In genomic region chr8:84832759-84833742, GRCm38 (mm10) we compare ENCODE assay signal across 9 mouse cellular contexts. TPM values are rescaled to one million over a fixed set of nuclear protein-coding genes. Genes with fewer than 3 reads are reported as not detected.
DNase-seq lines count a peak whose midpoint lies in the region; ATAC-seq and TF ChIP-seq lines count a peak whose summit lies in the region.
"Had no signal": no experiment of that assay in that cellular context is flagged by ENCODE, and none has a peak within 500 bp of the region (broad histone marks: within the 10 kb centered on the region; RNA-seq: fewer than 3 reads in every experiment).

No protein-coding gene starts in this region.

- ATAC-seq in heart, postnatal 0 days (ENCODE audit: insufficient read depth, low read depth), result no peak
- ATAC-seq in frontal cortex, adult (ENCODE audit: low TSS enrichment), result no peak

- no peaks in the 10 kb centered on the region for H3K9me3 ChIP-seq in heart, embryonic 10.5 days
- H3K9me3 ChIP-seq in heart, postnatal 0 days (replicated peaks; ENCODE audit: control insufficient read depth, low read length), result no peaks in the 10 kb centered on the region

- intact Hi-C loops in heart, postnatal 36 days (cut with DNase I), result no loop called here

- H3K79me2 ChIP-seq in macrophage (ENCODE audit: inconsistent target), result peaks cover 24% of the 10 kb centered on the region

- peak overlapping the region; percentile 92 for H3K9ac ChIP-seq in heart, postnatal 0 days (replicated peaks; ENCODE audit: low read depth, low read length)

- no peak for TF ChIP-seq EP300 in heart, postnatal 0 days (IDR thresholded peaks at IDR 0.05; ENCODE audit: low read depth)

- H3K4me2 ChIP-seq in heart, postnatal 0 days (ENCODE audit: low read depth, low read length), result peak overlapping the region; percentile 93

- H3K4me3 ChIP-seq in heart, embryonic 10.5 days, result peak overlapping the region; percentile 93
- peak overlapping the region; percentile 72 for H3K4me3 ChIP-seq in heart, postnatal 0 days (ENCODE audit: low read depth, low read length)
- H3K4me3 ChIP-seq in macrophage (ENCODE audit: inconsistent target), result peak overlapping the region; percentile 83

- no peak for DNase-seq in heart, embryonic 10.5 days (ENCODE audit: low spot score)
- DNase-seq in heart, postnatal 36 days, result no peak
- DNase-seq in ES-CJ7 (ENCODE audit: low read depth, low spot score), result peak; percentile 61
- no peak for DNase-seq in heart, postnatal 0 days (ENCODE audit: low spot score)
- DNase-seq in urinary bladder, postnatal 10 days (ENCODE audit: low spot score), result no peak
- no peak for DNase-seq in retina, embryonic 14.5 days (ENCODE audit: low spot score)

- peak; percentile 18 for TF ChIP-seq CTCF in heart, postnatal 0 days (IDR thresholded peaks at IDR 0.05; ENCODE audit: low read depth)

- peaks cover 45% of the 10 kb centered on the region for H3K36me3 ChIP-seq in heart, embryonic 10.5 days
- peaks cover 44% of the 10 kb centered on the region for H3K36me3 ChIP-seq in heart, postnatal 0 days (replicated peaks; ENCODE audit: control insufficient read depth, insufficient read depth, low read length)
- peaks cover 37% of the 10 kb centered on the region for H3K36me3 ChIP-seq in macrophage (ENCODE audit: inconsistent target)

- peaks cover 33% of the 10 kb centered on the region for H3K4me1 ChIP-seq in heart, embryonic 10.5 days
- peaks cover 8% of the 10 kb centered on the region for H3K4me1 ChIP-seq in heart, postnatal 0 days (ENCODE audit: control insufficient read depth, insufficient read depth)

- 63% methylated on average over 10 of the region's 10 CpGs for WGBS in heart, embryonic 10.5 days
- 56% methylated on average over 10 of the region's 10 CpGs for WGBS in heart, postnatal 0 days
- 42% methylated on average over 10 of the region's 10 CpGs for WGBS in macrophage (ENCODE audit: missing documents)

- H3K27ac ChIP-seq in heart, embryonic 10.5 days, result peak overlapping the region; percentile 99
- H3K27ac ChIP-seq in heart, postnatal 0 days (ENCODE audit: low read depth), result peak overlapping the region; percentile 87
- H3K27ac ChIP-seq in macrophage, result peak overlapping the region; percentile 39

- no peaks in the 10 kb centered on the region for H3K27me3 ChIP-seq in heart, embryonic 10.5 days (ENCODE audit: insufficient read depth, poor library complexity, severe bottlenecking)
- H3K27me3 ChIP-seq in heart, postnatal 0 days (ENCODE audit: control insufficient read depth, insufficient read depth, low read length), result no peaks in the 10 kb centered on the region
- H3K27me3 ChIP-seq: Patski had no signal

RNA-seq across cellular contexts. Expression of gene Gadd45gip1, which starts 1.7 kb away (rescaled TPM):
- 57.3 and 60.5 TPM in 2 replicates for polyA plus RNA-seq in heart, embryonic 10.5 days (2016; fragmentation: Nextera tagmentation; extraction: Ambion mirVana)
- 10 to 100 TPM; 28.5 to 29.5 TPM for total RNA-seq in heart, postnatal 36 days (2021)
- 47.1 and 49.8 TPM in 2 replicates for total RNA-seq in heart, postnatal 0 days (2014; rRNA removed; ENCODE audit: low replicate concordance)
- 48.1 and 50.0 TPM in 2 replicates for polyA plus RNA-seq in heart, postnatal 0 days (2015; fragmentation: Nextera tagmentation; extraction: Ambion mirVana)
- total RNA-seq in macrophage (2018; cell fraction: chromatin; rRNA removed), result 1 to 10 TPM in 17 of 26 experiments, under 1 TPM in 9; 0.33 to 6.5 (median 1.4) TPM
- total RNA-seq in macrophage (2018; cell fraction: cytosol; rRNA removed), result 10 to 100 TPM in 5 of 26 experiments, 1 to 10 TPM in 21; 4.9 to 11.1 (median 7.5) TPM
- 1 to 10 TPM in 25 of 26 experiments, under 1 TPM in 1; 0.89 to 5.3 (median 2.0) TPM for total RNA-seq in macrophage (2018; cell fraction: nucleus; rRNA removed)
- 5.8 to 13.9 TPM (median 8.6 TPM) in 3 replicates for polyA plus RNA-seq in macrophage (2018)

RNA-seq across cellular contexts. Expression of gene Rad23a, which starts 7.4 kb away (rescaled TPM):
- 137 and 154 TPM in 2 replicates for polyA plus RNA-seq in heart, embryonic 10.5 days (2016; fragmentation: Nextera tagmentation; extraction: Ambion mirVana)
- 10 to 100 TPM; 84.0 to 87.4 TPM for total RNA-seq in heart, postnatal 36 days (2021)
- 89.2 and 126 TPM in 2 replicates for total RNA-seq in heart, postnatal 0 days (2014; rRNA removed; ENCODE audit: low replicate concordance)
- 111 and 125 TPM in 2 replicates for polyA plus RNA-seq in heart, postnatal 0 days (2015; fragmentation: Nextera tagmentation; extraction: Ambion mirVana)
- 10 to 100 TPM in 25 of 26 experiments, 1 to 10 TPM in 1; 9.5 to 50.9 (median 28.6) TPM for total RNA-seq in macrophage (2018; cell fraction: chromatin; rRNA removed)
- total RNA-seq in macrophage (2018; cell fraction: cytosol; rRNA removed), result 100 to 1,000 TPM in 1 of 26 experiments, 10 to 100 TPM in 25; 51.2 to 102 (median 76.6) TPM
- 10 to 100 TPM; 15.7 to 75.1 (median 36.9) TPM for total RNA-seq in macrophage (2018; cell fraction: nucleus; rRNA removed)
- 49.2 to 87.2 TPM (median 79.3 TPM) in 3 replicates for polyA plus RNA-seq in macrophage (2018)

RNA-seq across cellular contexts. Expression of gene Dand5, which starts 10.4 kb away (rescaled TPM):
- polyA plus RNA-seq in heart, embryonic 10.5 days (2016; fragmentation: Nextera tagmentation; extraction: Ambion mirVana), result 5.3 TPM in 2 replicates
- 1 to 10 TPM; 9.3 to 9.9 TPM for total RNA-seq in heart, postnatal 36 days (2021)
- 2.1 and 15.4 TPM in 2 replicates for total RNA-seq in heart, postnatal 0 days (2014; rRNA removed; ENCODE audit: low replicate concordance)
- 6.2 and 8.0 TPM in 2 replicates for polyA plus RNA-seq in heart, postnatal 0 days (2015; fragmentation: Nextera tagmentation; extraction: Ambion mirVana)
- 1 to 10 TPM in 14 of 26 experiments, under 1 TPM in 6, not detected in 6; 0.29 to 7.6 (median 2.3) TPM for total RNA-seq in macrophage (2018; cell fraction: chromatin; rRNA removed)
- 1 to 10 TPM in 21 of 26 experiments, under 1 TPM in 5; 0.33 to 3.3 (median 2.0) TPM for total RNA-seq in macrophage (2018; cell fraction: cytosol; rRNA removed)
- 1 to 10 TPM in 15 of 26 experiments, under 1 TPM in 9, not detected in 2; 0.30 to 5.9 (median 1.6) TPM for total RNA-seq in macrophage (2018; cell fraction: nucleus; rRNA removed)
- polyA plus RNA-seq in macrophage (2018), result 1.2 to 3.3 TPM (median 2.9 TPM) in 3 replicates

RNA-seq across cellular contexts. Expression of gene Calr, which starts 13.7 kb away (rescaled TPM):
- 881 and 1,047 TPM in 2 replicates for polyA plus RNA-seq in heart, embryonic 10.5 days (2016; fragmentation: Nextera tagmentation; extraction: Ambion mirVana)
- total RNA-seq in heart, postnatal 36 days (2021), result 100 to 1,000 TPM; 337 to 380 TPM
- 211 and 235 TPM in 2 replicates for total RNA-seq in heart, postnatal 0 days (2014; rRNA removed; ENCODE audit: low replicate concordance)
- 201 and 266 TPM in 2 replicates for polyA plus RNA-seq in heart, postnatal 0 days (2015; fragmentation: Nextera tagmentation; extraction: Ambion mirVana)
- 100 to 1,000 TPM in 22 of 26 experiments, 10 to 100 TPM in 4; 65.1 to 425 (median 153) TPM for total RNA-seq in macrophage (2018; cell fraction: chromatin; rRNA removed)
- 1,000 to 10,000 TPM in 3 of 26 experiments, 100 to 1,000 TPM in 23; 515 to 1,040 (median 830) TPM for total RNA-seq in macrophage (2018; cell fraction: cytosol; rRNA removed)
- 1,000 to 10,000 TPM in 8 of 26 experiments, 100 to 1,000 TPM in 18; 204 to 1,692 (median 893) TPM for total RNA-seq in macrophage (2018; cell fraction: nucleus; rRNA removed)
- polyA plus RNA-seq in macrophage (2018), result 836 to 3,382 TPM (median 1,154 TPM) in 3 replicates

RNA-seq across cellular contexts. Expression of gene Farsa, which starts 23.7 kb away (rescaled TPM):
- 80.8 and 108 TPM in 2 replicates for polyA plus RNA-seq in heart, embryonic 10.5 days (2016; fragmentation: Nextera tagmentation; extraction: Ambion mirVana)
- total RNA-seq in heart, postnatal 36 days (2021), result 10 to 100 TPM; 23.1 TPM
- 38.6 and 40.0 TPM in 2 replicates for total RNA-seq in heart, postnatal 0 days (2014; rRNA removed; ENCODE audit: low replicate concordance)
- polyA plus RNA-seq in heart, postnatal 0 days (2015; fragmentation: Nextera tagmentation; extraction: Ambion mirVana), result 36.3 and 38.3 TPM in 2 replicates
- total RNA-seq in macrophage (2018; cell fraction: chromatin; rRNA removed), result 100 to 1,000 TPM in 1 of 26 experiments, 10 to 100 TPM in 25; 19.4 to 110 (median 62.2) TPM
- 10 to 100 TPM; 20.0 to 36.0 (median 29.3) TPM for total RNA-seq in macrophage (2018; cell fraction: cytosol; rRNA removed)
- 10 to 100 TPM; 18.5 to 84.5 (median 35.1) TPM for total RNA-seq in macrophage (2018; cell fraction: nucleus; rRNA removed)
- polyA plus RNA-seq in macrophage (2018), result 24.5 to 43.1 TPM (median 29.5 TPM) in 3 replicates

Comparison
In these comparisons a context has a peak if more than half of its experiments do, and no peak if none do; other contexts are left out.
1. H3K27ac ChIP-seq: peak in every context shown above with its lines; median percentile 99 in heart, embryonic 10.5 days; 87 in heart, postnatal 0 days; 39 in macrophage.